In genomic region chr5:135008671-135009589, GRCm38 (mm10) we compare ENCODE assay signal across 8 mouse cellular contexts. TPM values are rescaled to one million over a fixed set of nuclear protein-coding genes. Genes with fewer than 3 reads are reported as not detected.
A peak's percentile ranks its signal among the peaks of the same experiment; 100 is the strongest.
DNase-seq lines count a peak whose midpoint lies in the region; ATAC-seq lines count a peak whose summit lies in the region.

Abhd11 (plus strand) TSS chr5:135009152.

- no peaks in the 10 kb centered on the region for H3K9me3 ChIP-seq in hindbrain, embryonic 14.5 days (ENCODE audit: control insufficient read depth, low read length)

- peak within 1 kb of the TSS; percentile 87 for H3K9ac ChIP-seq in hindbrain, embryonic 14.5 days

- peak; percentile 90 for ATAC-seq in hindbrain, embryonic 14.5 days (ENCODE audit: low FRiP score)

- H3K36me3 ChIP-seq in hindbrain, embryonic 14.5 days (replicated peaks; ENCODE audit: control insufficient read depth, insufficient read depth): no peaks in the 10 kb centered on the region

- peak within 1 kb of the TSS; percentile 57 for H3K4me3 ChIP-seq in hindbrain, embryonic 14.5 days (replicated peaks; ENCODE audit: low read length)

- H3K4me2 ChIP-seq in hindbrain, embryonic 14.5 days (replicated peaks): peak within 1 kb of the TSS; percentile 95

- no peaks in the 10 kb centered on the region for H3K27me3 ChIP-seq in hindbrain, embryonic 14.5 days (ENCODE audit: control insufficient read depth, insufficient read depth, low read length)

- peak within 1 kb of the TSS; percentile 96 for H3K27ac ChIP-seq in hindbrain, embryonic 14.5 days

- WGBS in hindbrain, embryonic 14.5 days: under 1% methylated on average over 52 of the region's 52 CpGs

- DNase-seq in R1 (ENCODE audit: low read depth, low spot score): peak; percentile 100
- DNase-seq in cerebellum, postnatal 25 days: peak; percentile 94 to 98
- DNase-seq in frontal cortex, postnatal 25 days (ENCODE audit: low spot score in 2 of 2): peak; percentile 86 to 91
- DNase-seq in hindbrain, embryonic 14.5 days (ENCODE audit: low spot score): peak; percentile 99
- peak; percentile 93 to 95 for DNase-seq in layer of hippocampus, postnatal 36 days
- peak; percentile 100 for DNase-seq in lung, postnatal 36 days
- DNase-seq in retina, postnatal 1 day: peak; percentile 100
- peak; percentile 91 to 98 for DNase-seq in urinary bladder, adult 18-20 months (ENCODE audit: low spot score in 2 of 2)

- H3K4me1 ChIP-seq in hindbrain, embryonic 14.5 days (replicated peaks; ENCODE audit: control insufficient read depth, insufficient read depth, low read length): peaks cover 28% of the 10 kb centered on the region

RNA-seq across cellular contexts. Expression of gene Abhd11, which starts in this region (rescaled TPM):
- polyA plus RNA-seq in hindbrain, embryonic 14.5 days (2014; fragmentation: Nextera tagmentation; extraction: Ambion mirVana): 62.7 and 72.3 TPM in 2 replicates
- total RNA-seq in layer of hippocampus, postnatal 36 days (2021): 10 to 100 TPM; 27.7 to 33.1 TPM

Comparison
In these comparisons a context has a peak if more than half of its experiments do, and no peak if none do; other contexts are left out.
1. Peak in every context shown above with its lines: DNase-seq, ATAC-seq, H3K4me3 ChIP-seq and H3K27ac ChIP-seq.